Mouse (Mus musculus) retina, postnatal 7 days (tissue): Measurements from ENCODE around the gene Lce1b.
"Not testable (repeated sequence)": the region's sequence is repeated elsewhere in the genome, so short reads cannot be mapped to it uniquely, and the experiment has no call there.

ENCODE experiments used
- DNase-seq: peaks from one replicate; pipeline ENCODE4 v3.0.0-alpha.2; 2012; ENCODE audit warnings: low read depth, low spot score

The Lce1b gene

GRCm38 (mm10) chr3:92656826-92657225, at the start of gene Lce1b:
Gene Lce1b (minus strand): TSS chr3:92656926.
- no peak for DNase-seq

GRCm38 (mm10) chr3:92694613-92695012, 37.9 kb upstream of the Lce1b start:
- no peak for DNase-seq

- DNase-seq = no peak
Measured at GRCm38 (mm10) chr3:92691688-92692087, 35.0 kb upstream of the Lce1b start.

DNA sequence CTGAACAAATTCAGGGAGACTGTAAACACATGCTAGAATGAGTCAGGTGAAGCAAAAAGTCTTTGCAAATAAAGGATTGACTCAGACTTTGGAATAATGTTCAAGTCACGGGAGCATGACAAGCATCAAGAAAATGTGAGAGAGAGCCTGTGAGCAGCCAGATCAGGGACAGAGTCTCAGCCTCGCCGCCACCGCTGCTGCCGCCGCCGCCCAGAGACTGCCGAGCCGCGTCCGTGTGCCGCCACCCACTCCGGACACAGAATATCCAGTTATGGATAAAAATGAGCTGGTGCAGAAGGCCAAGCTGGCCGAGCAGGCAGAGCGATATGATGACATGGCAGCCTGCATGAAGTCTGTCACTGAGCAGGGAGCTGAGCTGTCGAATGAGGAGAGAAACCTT, 32.4 kb upstream of the Lce1b start:
- DNase-seq = not testable (repeated sequence)

DNA sequence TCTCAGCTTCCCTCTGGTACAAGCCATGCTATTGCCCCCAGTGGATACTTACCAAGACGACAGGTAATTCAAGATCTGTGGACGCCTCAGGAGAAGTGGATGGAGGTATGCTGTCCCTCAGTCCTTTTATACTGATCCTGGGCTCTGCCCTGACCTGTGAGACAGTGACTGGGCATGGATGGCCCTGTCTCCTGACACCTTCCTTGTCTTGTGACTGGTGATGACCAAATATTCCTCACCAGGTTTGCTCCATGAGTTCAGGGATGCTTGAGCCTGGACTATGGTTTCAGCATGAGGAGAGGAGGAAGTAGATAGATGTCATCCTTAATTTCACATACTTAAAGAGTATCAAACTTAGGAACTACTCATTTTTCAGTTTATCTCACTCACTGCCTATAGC, 30.4 kb upstream of the Lce1b start, which contains the start of gene Lce1d:
Lce1d (minus strand) TSS at position 101 of the 400 bp plus-strand sequence.
- no peak for DNase-seq

DNA sequence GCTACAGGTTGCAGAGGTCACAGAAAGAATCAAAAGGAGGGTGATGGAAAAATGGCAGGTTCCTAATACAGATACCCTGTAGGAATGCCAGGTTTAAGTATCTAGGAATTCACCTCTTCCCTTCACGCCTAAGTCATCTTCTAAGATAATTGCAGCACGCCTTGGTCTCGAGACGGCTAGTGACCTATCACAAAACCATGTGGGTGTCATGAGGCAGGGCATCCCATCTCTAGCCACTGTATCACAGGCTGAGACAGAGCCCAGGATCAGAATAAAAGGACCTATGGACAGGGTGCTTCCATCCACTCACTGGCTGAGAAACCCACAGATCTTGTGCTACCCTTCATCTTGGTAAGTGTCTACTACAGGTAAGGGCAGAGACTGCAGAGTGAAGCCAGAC, 22.2 kb upstream of the Lce1b start, which contains the start of gene Lce1c:
Lce1c (plus strand) TSS at position 301 of the 400 bp plus-strand sequence.
- no peak for DNase-seq

DNA sequence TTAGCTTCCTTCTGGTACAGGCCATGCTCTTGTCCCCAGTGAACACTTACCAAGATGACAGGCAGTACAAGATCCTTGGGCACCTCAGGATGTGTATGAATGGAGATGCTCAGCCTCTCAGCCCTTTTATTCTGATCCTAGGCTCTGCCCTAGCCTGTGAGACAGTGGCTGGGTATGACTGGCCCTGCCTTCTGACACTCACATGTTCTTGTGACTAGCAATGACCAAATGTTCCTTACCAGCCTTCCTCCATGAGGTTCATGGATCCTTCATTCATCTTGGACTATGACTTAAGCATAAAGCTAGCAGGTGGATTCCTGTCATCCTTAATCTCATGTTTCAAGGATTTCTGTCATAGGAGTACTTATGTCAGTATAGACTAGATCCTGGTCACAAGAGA, 13.5 kb upstream of the Lce1b start, which contains the start of gene Lce1a2:
Lce1a2 (minus strand) TSS at position 101 of the 400 bp plus-strand sequence.
- DNase-seq = no peak

DNA sequence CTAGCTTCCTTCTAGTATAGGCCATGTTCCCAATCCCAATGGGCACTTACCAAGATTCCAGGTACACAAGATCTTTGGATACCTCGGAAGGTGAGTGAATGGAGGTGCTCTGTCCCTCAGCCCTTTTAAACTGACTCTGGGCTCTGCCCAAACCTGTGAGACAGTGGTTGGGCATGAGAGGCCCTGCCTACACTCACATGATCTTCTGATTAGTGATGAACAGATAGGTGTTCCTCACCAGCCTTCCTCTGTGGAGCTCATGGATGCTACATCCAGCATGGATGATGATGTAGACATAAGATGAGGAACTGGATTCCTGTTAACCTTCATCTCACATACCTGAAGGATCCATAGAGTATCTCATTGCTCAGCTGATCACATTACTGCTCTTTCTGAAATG, 8.5 kb downstream of the Lce1b start, which contains the start of gene Lce1a1:
Lce1a1 (minus strand) TSS at position 101 of the 400 bp plus-strand sequence.
- no peak for DNase-seq

DNA sequence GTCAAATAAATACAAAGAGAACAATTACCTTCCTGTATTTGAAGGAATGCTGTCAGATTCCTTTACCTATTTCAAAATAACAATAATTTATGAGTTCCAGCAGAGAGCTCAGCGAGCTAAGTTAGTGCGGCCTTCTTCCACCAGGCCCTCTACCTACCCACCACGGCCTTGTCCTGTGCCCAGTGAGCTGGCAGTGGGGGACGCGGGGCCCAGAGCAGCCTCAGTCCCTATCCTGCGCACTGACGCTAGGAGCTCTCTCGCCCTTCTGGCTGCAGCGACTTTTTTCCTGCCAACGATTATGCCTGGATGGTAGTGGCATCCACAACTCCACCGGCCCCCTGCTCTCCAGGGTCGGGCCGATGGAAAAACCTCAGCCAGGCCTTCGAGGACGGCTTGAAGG, 16.9 kb downstream of the Lce1b start:
- DNase-seq = no peak

GRCm38 (mm10) chr3:92638653-92638991, 18.1 kb downstream of the Lce1b start:
- DNase-seq = no peak

DNA sequence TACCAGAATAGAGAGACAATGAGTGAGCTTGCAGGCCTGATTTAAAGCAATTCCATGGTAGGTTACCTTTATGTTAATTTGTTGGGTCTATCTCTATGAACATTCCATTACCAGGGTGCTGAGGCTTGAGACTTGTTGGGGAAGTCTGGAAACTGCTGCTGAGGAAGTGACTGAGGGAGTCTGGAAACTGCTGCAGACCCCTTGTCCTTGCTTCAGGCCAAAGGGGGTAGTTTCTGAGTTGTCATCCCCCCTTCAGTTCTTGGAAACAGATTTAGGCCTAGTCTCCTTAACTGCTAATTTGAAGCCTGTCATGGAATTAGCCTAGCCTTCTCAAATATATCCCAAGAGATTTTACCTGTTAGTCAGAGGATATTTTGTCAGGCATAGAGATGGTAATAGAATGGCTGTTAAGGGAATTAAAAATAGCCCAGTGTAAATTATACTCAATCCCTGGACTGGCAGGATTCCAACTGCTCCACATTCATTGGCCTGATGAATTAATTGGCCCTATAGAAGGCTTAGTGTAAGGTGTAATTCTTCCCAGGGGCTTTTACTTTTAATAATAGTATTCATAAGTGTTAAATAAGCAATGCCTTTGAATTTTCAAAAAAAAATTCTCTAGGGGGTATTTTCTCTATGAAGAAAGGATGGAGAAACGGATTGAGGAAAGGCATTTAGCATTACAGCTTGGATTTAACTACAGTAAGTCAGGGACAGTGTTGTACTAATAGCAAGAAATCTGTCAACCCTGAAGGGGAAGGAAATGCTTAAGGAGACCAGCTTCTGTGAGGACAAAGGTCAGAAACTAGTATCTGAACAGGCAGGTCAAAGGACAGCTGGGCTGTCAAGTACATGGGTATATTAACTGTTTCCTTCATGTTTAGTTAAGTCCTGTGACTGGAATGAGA, 18.7 kb downstream of the Lce1b start:
- no peak for DNase-seq

DNA sequence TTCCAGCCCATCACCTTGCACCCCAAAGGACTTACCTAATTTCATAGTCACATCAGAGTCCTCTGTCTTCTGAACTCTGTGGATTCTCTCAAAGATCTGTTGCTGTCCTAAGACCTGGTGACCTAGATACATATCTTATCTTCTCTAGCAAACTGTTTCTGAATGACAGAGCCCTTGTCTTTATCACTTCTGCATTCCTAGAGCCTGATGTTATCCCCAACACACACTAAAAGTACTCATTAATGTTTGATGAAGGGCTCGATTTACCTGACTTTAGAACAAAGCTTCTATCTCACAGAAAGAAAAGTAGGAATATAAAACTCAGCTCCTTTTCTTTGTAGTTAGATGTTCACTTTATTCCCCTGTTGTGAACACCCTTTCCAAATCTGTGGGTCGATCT, 35.2 kb downstream of the Lce1b start, which contains the start of gene Lce6a:
Lce6a (minus strand) TSS at position 101 of the 400 bp plus-strand sequence.
- no peak for DNase-seq

DNA sequence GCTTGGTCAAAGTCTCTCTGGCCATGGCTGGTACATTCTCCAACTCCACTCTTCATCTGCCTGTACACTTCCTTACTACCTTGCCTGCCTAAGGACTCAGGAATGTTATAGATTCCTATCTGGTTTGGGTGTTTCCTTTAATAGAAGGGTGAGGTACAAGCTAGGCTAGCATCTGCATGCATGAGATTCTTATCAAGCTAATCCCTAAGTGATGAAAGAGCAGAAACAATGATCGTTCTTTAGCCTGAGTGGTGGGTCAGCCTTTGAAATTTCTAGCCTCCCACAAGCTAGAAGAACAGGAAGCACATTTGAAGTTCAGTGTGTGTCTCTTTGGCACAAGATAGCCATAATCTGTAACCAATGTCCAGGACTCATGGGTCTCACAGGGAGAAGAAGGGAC, 46.9 kb downstream of the Lce1b start:
- no peak for DNase-seq

DNA sequence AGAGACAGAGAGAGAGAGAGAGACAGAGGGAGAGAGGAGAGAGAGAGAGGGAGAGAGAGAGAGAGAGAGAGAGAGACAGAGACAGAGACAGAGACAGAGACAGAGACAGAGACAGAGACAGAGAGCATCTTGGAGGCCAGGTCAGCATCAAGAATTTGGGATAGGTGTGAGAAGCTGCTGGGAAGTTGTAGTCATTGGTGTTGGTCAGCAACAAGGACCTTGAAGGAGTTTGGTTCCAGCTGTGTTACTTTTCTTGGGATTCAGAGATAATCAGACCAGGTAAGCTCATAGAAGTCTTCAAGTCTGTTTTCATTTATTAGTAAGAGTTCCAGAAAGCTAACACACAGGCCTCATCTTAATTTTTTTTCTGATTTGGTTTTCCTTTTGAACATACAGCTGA, 49.3 kb downstream of the Lce1b start, which contains the start of gene 2210017I01Rik:
2210017I01Rik (minus strand) TSS at position 101 of the 400 bp plus-strand sequence.
- DNase-seq = no peak
